Mouse (Mus musculus): ENCODE results near the gene Banp. TPM values are rescaled to one million over a fixed set of nuclear protein-coding genes. Genes with fewer than 3 reads are reported as not detected.

Gene Banp
- total RNA-seq, 2 experiments from 2014 or later = 32.7 to 61.0 TPM

GRCm38 (mm10) chr8:121962892-121963291, 13.3 kb downstream of the Banp start:
- TF ChIP-seq CTCF (conservative IDR thresholded peaks at IDR 0.05) = no peak; the same call in 1 of the 2 replicates
- H3K27ac ChIP-seq = no peak overlapping the region

GRCm38 (mm10) chr8:121964716-121965512, 15.4 kb downstream of the Banp start:
- no peak overlapping the region for H3K27ac ChIP-seq
- no peak overlapping the region for H3K4me3 ChIP-seq
- TF ChIP-seq CTCF (conservative IDR thresholded peaks at IDR 0.05) = peak; percentile 60
- no peak for DNase-seq (ENCODE audit: low spot score in 2 of 2)

More at GRCm38 (mm10) chr8:121962892-121963291, 13.3 kb downstream of the Banp start:
- no peak for DNase-seq (ENCODE audit: low spot score in 2 of 2)
- H3K4me3 ChIP-seq = no peak overlapping the region

GRCm38 (mm10) chr8:121966110-121966509, 16.6 kb downstream of the Banp start:
- DNase-seq (ENCODE audit: low spot score in 2 of 2) = no peak
- no peak for TF ChIP-seq CTCF (conservative IDR thresholded peaks at IDR 0.05)
- Histone ChIP-seq H3K27ac (no peak overlapping the region), H3K4me3 (no peak overlapping the region)

- Histone ChIP-seq H3K27ac (peak overlapping the region; percentile 47), H3K4me3 (no peak overlapping the region)
- DNase-seq (ENCODE audit: low spot score in 2 of 2) = no peak
- no peak for TF ChIP-seq CTCF (conservative IDR thresholded peaks at IDR 0.05)
These were observed 17.3 kb downstream of the Banp start for GRCm38 (mm10) chr8:121966714-121967448.

- no peak for TF ChIP-seq CTCF (conservative IDR thresholded peaks at IDR 0.05)
- no peak overlapping the region for H3K4me3 ChIP-seq
- no peak for DNase-seq (ENCODE audit: low spot score in 2 of 2)
- peak overlapping the region; percentile 77 for H3K27ac ChIP-seq
These were observed 18.4 kb downstream of the Banp start for GRCm38 (mm10) chr8:121967977-121968376.

- H3K27ac ChIP-seq = peak overlapping the region; percentile 77
- no peak overlapping the region for H3K4me3 ChIP-seq
- no peak for TF ChIP-seq CTCF (conservative IDR thresholded peaks at IDR 0.05)
- DNase-seq (ENCODE audit: low spot score in 2 of 2) = no peak
These were observed 19.0 kb downstream of the Banp start for GRCm38 (mm10) chr8:121968542-121968941.

- no peak for DNase-seq (ENCODE audit: low spot score in 2 of 2)
- no peak for TF ChIP-seq CTCF (conservative IDR thresholded peaks at IDR 0.05)
- Histone ChIP-seq H3K27ac (no peak overlapping the region), H3K4me3 (no peak overlapping the region)
These were observed 20.7 kb downstream of the Banp start for GRCm38 (mm10) chr8:121970225-121970624.

- H3K4me3 ChIP-seq = no peak overlapping the region
- DNase-seq (ENCODE audit: low spot score in 2 of 2) = no peak
- TF ChIP-seq CTCF (conservative IDR thresholded peaks at IDR 0.05) = no peak
- no peak overlapping the region for H3K27ac ChIP-seq
These were observed 22.0 kb downstream of the Banp start for GRCm38 (mm10) chr8:121971488-121972058.

- Histone ChIP-seq H3K4me3 (no peak overlapping the region), H3K27ac (no peak overlapping the region)
- DNase-seq (ENCODE audit: low spot score in 2 of 2) = no peak
- TF ChIP-seq CTCF (conservative IDR thresholded peaks at IDR 0.05) = no peak
These were observed 24.4 kb downstream of the Banp start for GRCm38 (mm10) chr8:121973906-121974305.

GRCm38 (mm10) chr8:121977819-121978590, 28.5 kb downstream of the Banp start:
- H3K27ac ChIP-seq = no peak overlapping the region
- TF ChIP-seq CTCF (conservative IDR thresholded peaks at IDR 0.05) = peak; percentile 97
- H3K4me3 ChIP-seq = no peak overlapping the region
- peak; percentile 39 to 45 for DNase-seq (ENCODE audit: low spot score in 2 of 2)

- DNase-seq (ENCODE audit: low spot score in 2 of 2) = no peak
- TF ChIP-seq CTCF (conservative IDR thresholded peaks at IDR 0.05) = no peak
- H3K4me3 ChIP-seq = no peak overlapping the region
- H3K27ac ChIP-seq = no peak overlapping the region
These were observed 29.1 kb downstream of the Banp start for GRCm38 (mm10) chr8:121978670-121979069.

GRCm38 (mm10) chr8:121980792-121981519, 31.4 kb downstream of the Banp start:
- Histone ChIP-seq H3K27ac (no peak overlapping the region), H3K4me3 (no peak overlapping the region)
- no peak for DNase-seq (ENCODE audit: low spot score in 2 of 2)
- TF ChIP-seq CTCF (conservative IDR thresholded peaks at IDR 0.05) = no peak
